Mouse (Mus musculus) ES-Bruce4 (cell line): Measurements from ENCODE around the gene Rnf141.

Experiments used
- CTCF ChIP-seq: IDR thresholded peaks from one replicate; pipeline ENCODE4 v1.8.1; 2011; ENCODE audit warnings: low read depth, low read length
- POLR2A ChIP-seq: IDR thresholded peaks from one replicate; pipeline ENCODE4 v1.8.1; 2011; ENCODE audit warnings: low read length; ENCODE audit not compliant: insufficient read depth

- no peak for TF ChIP-seq CTCF
- no peak for TF ChIP-seq POLR2A
Measured at GRCm38 (mm10) chr7:110803131-110803530, 41.1 kb downstream of the Rnf141 start.
